Mouse (Mus musculus) spleen, adult 2 months (tissue): ENCODE results near the gene Gm7970.
"Not testable (repeated sequence)": the region's sequence is repeated elsewhere in the genome, so short reads cannot be mapped to it uniquely, and the experiment has no call there.

Experiments
- CTCF ChIP-seq: fragments of 200-500 bp; IDR thresholded peaks from 2 replicates; pipeline ENCODE4 v1.5.1; 2011; ENCODE audit warnings: mild to moderate bottlenecking, inconsistent platforms; ENCODE audit not compliant: insufficient read depth, insufficient read length, insufficient replicate concordance; ENCODE audit errors: extremely low read depth
- POLR2A ChIP-seq: fragments of 200-500 bp; IDR thresholded peaks from 2 replicates; pipeline ENCODE4 v1.6.1; 2011; ENCODE audit warnings: low read depth, low read length, inconsistent platforms

DNA sequence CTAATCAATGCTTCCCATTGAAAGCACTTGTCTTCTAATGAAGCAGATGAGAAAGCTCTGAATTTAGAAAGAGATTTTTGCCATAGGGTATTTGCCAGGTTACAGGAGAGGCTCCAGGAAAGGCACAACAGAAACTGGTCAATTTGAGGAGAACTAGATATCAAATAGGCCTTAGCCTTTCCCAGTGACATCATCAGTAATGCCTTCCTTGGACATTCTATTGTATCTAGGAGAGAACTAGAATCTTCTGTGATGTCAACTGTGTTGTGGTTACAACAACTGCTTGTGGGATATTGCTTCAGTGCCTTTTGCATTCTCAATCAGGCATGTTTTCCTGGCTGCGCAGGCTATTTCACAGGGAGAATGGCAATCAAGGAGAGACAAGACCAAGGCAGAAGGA is 17.5 kb upstream of the Gm7970 start, which contains the start of gene 1700049E17Rik2:
- TF ChIP-seq CTCF, POLR2A: not testable (repeated sequence)
